Mouse (Mus musculus) thymus, adult 2 months (tissue): ENCODE results near the gene Fam196b.

ENCODE experiments used
- CTCF ChIP-seq: fragments of 200-500 bp; IDR thresholded peaks from 2 replicates; pipeline ENCODE4 v1.5.1; 2012; ENCODE audit warnings: mild to moderate bottlenecking, control low read depth, low read length, moderate library complexity, borderline replicate concordance; ENCODE audit not compliant: control insufficient read depth, poor library complexity, insufficient read depth; ENCODE audit errors: extremely low read depth
- POLR2A ChIP-seq: fragments of 200-500 bp; IDR thresholded peaks from 2 replicates; pipeline ENCODE4 v1.6.1; 2012; ENCODE audit warnings: mild to moderate bottlenecking, low read length, control low read depth, moderate library complexity; ENCODE audit not compliant: control insufficient read depth, poor library complexity, insufficient read depth; ENCODE audit errors: extremely low read depth

DNA sequence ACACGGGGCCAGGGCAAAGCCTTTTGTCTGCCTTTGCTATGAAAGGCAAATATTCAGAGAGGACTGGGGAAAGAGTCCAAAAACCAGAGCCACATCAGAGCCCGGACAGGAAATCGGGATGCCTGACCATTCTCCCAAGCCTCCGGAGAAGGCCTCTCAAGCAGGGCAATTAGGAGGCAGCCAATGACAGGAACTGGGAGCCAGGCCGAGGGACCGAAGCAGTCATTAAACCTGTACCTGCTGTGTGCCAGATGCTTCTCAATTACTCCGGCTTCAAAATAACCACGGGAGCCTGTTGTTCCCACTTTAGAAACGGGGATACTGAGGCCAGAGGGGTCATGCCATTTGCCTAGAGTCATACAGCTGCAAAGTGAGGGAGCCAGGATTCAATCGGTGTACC, 42.6 kb upstream of the Fam196b start:
- TF ChIP-seq CTCF: no peak
- no peak for TF ChIP-seq POLR2A
